Mouse (Mus musculus) layer of hippocampus, adult 9-10 months (tissue): ENCODE measurements at regions not wholly inside any gene's neighbourhood (a gene's known extent, or its start where the extent isn't known, plus 50 kb on each side); places are given as distances from the start of the nearest gene placed in this dataset.

ENCODE experiments used
- DNase-seq: peaks from one replicate; pipeline ENCODE4 v3.0.0; 2022; ENCODE audit warnings: low spot score

DNA sequence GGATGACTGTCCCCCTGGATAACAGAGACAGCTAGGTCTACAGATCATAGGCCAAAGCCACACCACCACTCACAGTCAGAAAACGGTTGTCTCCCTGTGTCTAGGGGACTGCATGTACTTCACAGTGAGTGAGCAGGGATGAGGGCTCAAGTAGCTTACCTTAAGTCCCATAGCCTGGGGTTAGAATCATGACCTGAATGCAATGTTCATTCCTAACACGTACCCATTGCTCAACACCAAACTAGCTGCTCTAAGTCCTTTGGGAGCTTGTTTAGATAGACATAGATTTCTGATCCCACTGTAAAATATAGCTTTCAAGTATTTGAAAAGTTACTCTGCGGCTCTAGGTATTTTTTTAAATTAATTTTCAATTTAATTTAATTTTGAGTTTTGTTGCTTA is 426.6 kb downstream of the Fgf9 start:
- no peak for DNase-seq

DNA sequence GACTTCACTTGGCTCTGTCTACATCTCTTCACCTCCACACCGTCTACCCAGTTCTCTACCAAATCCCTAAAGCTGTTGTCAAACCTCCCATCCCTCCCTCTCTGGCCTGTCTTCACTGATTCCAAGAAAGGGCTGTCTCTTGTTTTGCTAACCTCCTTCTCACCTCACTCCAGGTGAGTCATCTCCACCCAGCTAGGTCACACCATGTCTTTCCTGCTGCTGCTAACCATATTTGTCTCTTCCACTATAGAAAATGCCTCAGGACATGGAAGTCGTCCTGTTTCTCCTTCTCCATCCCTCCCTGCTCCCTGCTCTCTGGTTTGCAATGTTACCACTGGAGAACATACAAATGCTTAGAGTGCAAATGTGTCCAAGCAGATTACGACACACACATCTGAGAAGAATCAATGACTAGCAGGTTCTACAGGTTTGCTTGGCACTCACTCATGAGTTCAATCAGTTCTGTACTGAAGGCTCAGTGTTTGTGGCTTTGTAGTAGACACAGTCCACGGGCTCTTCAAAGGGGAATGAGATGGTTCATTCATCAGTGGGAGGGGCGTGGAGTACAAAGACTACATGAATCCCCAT is 424.1 kb downstream of the Fgf9 start:
- DNase-seq, result no peak

DNA sequence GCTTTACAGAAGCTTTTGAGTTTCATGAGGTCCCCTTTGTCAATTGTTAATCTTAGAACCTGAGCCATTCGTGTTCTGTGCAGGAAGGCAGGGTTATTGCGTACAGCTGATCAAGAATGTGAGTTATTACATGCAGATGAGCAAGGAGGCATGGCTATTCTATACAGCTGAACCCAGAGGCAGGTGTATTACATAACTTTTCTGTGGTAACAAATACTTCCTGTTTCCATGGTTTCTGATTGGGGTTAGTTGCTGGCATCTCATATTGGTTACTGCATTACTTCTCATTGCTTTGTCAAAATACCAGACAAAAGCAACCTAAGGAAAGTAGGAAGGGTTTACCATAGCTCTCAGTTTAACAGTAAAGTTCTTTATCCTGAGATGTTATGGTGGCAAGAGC is 421.8 kb downstream of the Fgf9 start:
- DNase-seq, result no peak

DNA sequence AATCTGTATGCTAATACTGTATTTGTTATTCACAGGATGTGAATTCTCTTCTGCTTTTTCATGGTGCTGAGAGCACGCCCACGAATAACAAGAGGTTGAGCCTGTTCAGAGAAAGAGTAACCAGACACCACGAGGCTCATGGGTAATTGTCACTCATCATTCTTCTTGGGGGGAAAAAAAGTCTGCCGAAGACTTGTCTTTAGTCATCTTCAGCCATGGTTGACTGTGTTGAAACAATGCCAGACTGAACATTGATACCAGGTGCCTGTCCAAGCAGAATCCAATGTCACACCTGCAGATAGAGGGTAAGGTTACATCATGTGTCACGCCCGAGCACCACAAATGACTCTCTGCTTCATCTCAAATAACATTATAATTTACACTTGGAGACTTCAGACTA is 418.5 kb downstream of the Fgf9 start:
- DNase-seq, result no peak

DNA sequence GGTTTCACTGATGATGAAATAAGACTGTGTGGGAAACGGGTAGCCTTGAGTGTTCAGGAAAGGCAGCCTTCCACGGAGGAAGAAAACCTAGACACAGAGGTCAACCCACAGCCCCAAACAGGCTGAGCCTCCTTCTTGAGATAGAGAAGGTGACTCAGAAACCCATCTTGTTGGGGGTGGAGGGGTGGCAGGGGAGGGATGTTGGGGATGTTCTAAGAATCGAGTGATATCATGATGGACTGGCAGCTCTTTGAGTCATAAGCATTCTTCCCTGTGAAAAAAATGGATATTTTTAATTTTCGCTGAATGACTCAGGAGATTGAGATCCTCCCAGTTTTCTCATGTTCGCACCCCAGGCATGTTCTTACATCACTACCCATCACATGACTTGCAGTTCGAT is 417.5 kb downstream of the Fgf9 start:
- no peak for DNase-seq

DNA sequence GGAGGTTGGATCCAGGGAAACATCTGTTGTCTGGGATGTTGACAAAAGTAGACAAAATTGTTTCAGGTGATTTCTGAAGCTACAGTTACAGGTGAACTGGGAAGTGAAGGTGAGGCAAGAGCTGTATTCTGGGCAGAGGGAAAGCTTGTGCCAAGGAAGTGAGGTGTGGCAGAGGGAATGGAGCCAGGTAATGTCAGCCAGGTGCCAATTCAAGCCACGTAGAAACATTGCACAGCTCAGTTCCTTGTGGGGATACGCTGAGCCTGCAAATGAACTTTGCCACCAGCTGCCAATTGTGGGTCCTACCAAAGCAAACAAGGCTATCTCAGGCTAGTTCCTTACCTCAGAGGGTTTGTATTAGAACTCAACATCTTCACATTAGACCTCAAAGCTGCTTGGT is 410.1 kb downstream of the Fgf9 start:
- no peak for DNase-seq

DNA sequence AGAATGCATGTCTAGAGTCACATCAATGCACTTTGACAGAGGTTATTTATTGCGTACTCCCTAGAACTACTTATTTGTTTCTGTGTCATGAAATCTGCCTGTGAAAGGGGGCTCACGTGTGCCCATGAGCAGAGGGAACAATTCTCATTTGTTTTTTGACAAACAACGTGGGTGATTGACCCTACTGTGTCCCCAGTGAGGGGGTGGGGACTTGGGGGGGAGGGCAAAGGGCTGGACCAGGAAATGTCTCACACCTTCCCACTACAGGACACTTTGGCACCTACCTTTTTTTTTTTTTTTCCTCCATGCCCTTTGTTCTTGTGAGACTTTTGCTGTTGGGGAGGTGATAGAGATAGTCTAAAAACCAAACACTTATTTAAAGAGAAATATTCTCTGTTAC is 400.3 kb downstream of the Fgf9 start:
- DNase-seq, result no peak

DNA sequence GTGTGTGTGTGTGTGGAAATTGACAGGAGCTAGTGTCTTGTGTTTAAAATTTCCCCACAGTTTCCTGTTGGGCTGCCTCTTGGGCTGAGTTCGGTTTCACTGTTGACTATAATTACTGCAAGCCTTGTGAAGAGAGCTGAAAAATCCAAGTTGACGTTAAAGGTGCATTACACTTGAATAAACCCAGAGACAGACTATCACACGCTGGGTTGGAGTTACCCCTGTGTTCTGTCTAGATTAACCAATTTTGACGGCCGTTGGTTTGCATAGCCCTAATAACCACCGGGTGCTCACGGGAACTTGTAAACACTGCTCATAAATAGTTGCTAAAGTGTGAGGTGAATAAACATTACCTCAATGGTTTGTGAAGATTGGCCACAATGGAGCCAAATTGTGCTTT is 398.1 kb downstream of the Fgf9 start:
- DNase-seq, result no peak

DNA sequence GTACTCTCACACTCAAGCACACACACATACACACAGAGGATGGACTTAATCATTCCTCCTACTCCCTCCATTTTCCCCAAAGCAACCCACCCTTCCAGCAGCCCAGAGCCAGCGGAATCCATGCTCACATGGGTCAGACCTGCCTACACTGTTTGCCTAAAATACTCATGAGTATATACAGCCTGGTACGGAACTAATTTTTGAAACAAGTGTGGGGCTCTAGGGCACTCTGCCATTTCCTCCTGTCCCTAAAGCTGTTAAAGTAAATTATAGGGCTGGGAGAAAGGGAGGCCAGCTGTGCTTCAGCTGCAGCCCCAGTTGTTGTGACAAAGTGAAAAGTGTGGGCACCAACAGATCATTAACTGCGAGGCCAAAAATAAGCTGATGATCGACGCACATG is 397.5 kb downstream of the Fgf9 start:
- no peak for DNase-seq

DNA sequence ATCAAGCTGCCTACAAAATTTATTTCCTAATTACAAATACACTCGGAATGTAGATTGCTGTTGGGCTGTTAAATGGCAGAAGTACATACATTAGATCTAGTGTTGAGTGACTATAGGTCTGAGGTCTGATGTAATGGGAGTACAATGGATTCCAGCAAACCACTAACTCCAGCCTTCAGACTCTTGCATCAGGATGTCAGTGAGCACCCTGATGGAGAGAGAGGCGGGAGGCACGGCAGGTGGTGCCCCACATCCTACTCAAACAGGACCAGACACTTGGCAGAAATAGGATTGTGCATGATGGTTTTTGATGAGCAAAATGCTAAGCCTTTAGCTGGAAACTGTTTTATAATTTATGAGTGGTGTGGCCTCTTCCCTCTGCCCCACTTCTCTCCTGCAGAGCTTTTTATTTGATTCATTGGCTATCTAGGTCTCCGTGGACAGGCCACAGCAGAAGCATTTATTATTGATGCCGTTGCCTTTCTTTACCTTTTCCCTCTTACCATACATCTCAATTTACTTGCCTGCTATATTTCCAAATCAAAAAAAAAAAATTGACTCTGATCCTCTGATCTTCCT is 376.5 kb downstream of the Fgf9 start:
- no peak for DNase-seq

DNA sequence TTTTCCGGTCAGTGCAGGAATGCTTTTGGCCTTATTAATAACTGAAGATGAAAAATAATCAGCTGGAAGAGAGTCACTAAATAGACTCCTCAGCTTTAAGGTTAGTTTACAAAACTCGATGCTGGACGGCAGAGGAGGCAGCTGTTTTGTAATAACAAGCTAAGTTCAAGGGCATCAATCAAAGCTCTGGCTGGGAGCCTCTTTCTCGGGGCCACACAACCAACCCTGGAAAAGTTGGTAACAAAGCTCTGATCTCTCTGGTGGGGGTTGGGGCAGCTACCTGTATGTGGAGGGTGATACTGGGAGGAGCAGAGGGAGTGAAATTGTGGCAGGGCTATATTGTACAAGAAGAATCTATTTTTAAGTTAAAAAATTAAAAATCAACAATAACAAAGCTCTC is 374.1 kb downstream of the Fgf9 start:
- no peak for DNase-seq

DNA sequence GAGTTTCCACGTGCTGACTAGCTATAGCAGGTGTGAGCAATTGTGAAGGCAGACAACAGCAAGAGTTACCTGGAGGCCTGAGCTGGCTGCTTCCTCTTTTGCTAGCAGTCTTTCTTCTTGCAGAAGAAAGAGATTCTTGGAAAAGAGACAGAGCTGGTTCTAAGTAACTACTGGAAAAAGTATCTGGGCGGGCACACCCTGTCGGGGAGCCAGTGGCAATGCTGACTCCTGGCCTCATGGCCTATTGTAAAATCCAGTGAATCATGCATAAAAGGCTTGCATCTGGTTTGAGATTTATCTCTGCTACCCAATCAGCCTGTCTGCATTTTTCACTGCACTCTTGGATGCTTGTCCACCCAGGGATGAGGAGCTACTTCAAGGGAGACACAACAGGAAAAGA is 372.2 kb downstream of the Fgf9 start:
- DNase-seq, result no peak

DNA sequence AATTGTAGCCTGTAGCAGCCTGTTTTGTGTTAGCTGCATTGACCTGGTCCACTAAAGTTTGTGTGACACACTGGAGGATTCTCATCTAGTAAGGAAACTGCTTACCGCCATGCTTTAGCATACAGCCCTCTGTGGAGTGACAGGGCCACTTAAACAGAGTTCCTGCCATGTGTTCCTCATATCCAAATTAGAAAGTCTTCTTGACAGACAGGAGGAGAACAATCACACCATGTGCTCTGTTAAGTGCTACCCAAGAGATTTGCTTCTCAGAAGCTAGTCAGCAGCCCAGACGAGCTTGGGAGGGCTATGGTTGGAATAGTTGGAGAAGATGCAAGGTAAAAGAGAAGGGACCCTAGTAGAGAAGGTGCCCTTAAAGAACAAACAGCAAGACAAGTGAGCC is 369.6 kb downstream of the Fgf9 start:
- no peak for DNase-seq

DNA sequence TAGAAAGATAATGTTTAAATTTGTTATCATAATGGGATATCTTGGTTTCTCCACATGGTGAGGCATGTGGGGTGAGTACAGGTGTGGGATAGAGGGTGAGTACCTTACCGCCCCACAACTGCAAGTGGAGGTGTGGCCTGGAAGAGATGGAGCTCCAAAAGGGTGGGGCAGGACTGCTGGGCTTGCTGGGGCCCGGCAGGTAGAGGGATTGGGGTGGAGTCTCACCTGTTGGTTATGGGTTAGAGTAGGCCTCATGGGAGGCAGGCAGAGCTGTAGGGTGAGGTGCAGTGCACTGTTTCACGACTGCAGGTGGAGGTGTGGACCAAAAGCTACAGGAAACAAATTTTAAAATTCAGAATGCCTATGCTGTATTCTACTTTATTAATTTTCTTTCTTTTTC is 365.7 kb downstream of the Fgf9 start:
- DNase-seq, result no peak

DNA sequence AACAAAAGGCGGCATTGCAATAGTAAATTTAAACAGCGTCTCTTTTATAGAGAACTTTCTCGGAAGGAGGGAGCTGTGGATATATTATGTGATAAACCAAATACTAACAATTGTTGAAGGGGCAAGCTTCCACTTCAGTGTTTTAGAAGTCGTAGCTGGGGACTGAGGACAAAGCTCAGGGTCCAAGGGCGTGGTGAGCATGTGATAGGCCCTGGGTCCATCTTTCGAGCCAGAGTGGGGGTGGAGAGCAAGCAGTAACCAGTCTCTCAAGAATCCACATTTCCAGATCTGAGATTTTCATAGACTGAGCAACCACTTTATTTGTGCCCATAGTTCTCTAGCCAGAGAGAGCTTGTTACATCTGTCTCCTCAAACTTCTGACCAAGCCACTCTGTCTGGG is 356.1 kb downstream of the Fgf9 start:
- no peak for DNase-seq

DNA sequence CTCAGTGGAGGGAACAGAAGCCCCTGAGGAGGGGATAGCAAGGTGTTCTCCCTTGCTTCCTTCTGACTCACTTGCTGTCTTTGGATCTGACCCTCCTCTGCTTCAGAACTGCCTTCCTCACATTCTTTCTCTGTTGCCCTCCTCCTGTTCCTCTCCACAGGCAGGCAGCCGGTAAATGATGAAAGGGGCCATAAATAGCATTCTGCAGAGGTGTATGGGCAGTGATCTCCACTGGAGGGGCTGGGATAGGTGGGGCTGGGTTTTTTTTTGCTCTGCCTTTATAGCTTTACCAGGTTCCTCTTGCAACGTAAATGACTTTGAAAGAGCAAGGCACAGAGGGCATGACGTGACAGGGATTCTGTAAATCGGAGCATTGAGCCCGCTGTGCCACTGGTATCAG is 351.6 kb downstream of the Fgf9 start:
- DNase-seq, result no peak

DNA sequence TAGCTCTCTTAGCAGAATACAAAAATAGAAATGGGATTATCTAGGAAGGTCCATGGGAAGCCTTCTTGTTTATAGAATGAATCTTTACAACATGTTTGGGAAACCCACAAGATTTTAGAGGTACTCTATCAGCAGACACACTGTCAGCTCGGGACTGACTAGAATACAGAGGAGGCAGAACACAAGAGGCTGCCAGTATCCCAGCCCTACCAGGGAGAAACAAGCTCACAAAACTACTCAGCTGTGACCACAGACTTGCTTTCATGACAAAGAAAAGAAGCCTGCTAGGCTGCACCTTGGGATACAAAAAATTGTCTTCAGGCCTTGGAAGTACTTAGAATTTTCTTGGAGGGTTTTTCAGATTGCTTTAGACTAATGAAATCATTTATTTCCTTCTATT is 347.2 kb downstream of the Fgf9 start:
- DNase-seq, result no peak

DNA sequence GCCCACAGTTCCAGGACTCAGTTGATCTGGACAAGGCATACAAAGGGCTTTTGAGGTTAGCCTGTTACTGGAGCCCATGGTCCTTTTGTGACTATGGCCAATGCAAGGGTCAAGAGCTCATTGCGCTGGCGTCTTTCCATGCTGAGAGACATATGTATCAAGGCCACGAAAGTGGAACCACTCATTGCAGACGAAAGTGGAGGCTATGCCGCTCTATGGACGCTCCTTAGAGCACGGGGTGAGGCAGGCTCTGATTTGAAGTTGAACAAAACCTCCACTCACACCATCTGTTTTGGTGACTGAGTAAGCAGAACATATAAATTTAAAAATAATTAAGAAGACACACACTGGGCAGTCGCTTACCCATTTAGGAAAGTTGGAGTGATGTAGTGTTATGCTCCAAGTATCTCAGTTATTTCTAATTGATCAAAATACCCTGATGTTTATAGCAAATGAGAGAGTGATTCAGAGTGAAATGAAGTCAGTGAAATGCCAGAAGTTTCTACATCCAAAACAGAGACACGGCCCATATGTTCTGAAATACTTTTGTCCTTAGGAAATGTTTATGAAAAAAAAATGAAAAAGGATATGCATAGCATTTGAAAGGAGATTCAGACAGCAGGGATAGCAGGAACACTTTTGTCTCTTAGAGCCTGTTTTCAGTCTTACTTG is 321.8 kb downstream of the Fgf9 start:
- peak; percentile 15 for DNase-seq

DNA sequence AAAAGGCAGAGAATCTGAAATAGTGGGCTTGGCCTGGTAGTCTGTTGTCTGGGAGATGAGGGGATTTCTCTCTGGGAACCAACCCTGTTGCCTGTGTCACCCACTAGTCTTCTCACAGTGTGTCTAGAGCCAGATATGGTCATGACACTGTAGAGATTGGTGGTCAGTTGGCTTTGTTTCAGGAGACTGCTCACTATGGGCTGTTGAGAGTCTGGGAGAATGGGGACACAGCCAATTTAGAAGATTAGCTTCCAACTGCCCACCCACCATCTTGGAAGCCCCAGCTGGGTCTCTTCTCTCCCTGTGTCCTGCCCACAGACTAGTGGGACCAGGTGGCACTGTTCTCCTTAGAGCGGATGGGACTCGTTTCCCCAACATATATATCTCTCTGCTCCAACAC is 320.4 kb downstream of the Fgf9 start:
- no peak for DNase-seq

DNA sequence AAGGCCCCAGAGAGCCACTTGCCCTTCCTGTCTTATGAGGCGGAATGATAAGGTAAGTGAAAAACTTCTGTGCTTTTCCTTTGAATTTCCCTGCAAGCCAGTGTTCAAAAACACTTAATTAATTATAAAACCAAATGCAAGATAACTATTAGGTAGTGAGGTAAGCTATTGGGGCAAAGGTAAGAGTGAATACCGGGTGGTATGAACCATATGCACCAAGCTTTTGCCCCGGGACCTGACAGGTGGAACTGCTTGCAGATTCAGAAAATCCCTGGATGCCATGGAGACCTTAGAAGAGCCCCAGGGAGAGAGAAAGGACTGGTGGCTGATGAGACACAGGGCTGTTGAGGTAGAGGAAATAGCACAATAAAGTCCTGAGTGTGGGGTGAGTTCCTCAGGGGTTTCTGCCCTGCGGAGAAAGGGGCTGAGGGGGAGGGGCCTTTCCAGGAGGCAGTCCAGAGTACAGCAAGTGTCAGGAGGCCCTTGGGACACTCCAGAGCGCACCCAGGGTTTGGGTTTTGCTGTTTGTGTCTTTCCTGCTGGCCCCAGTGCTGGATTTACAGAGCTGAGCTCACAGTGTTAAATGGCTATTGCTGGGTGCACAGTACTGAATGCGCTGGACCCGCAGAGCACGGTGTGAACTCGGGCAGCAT is 317.1 kb downstream of the Fgf9 start:
- no peak for DNase-seq

DNA sequence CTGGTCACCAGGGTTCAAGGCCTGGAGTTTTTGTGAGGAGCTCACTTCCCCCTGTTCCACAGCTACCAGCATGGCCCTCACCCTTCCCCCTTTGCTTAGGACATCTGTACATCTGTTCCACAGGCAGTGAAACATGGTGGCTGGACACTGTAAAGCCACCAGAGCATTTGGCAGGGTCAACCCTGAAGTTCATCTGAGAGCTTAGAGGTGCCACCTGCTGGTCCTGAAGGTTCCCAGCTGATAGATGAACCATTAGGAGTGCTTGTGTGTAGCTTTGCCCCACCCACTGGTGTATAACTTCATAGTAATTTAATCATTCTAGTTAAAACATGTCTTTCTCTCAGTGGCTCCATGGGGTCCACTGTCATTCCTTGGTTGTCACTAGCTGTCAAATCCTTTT is 304.7 kb downstream of the Fgf9 start:
- no peak for DNase-seq

DNA sequence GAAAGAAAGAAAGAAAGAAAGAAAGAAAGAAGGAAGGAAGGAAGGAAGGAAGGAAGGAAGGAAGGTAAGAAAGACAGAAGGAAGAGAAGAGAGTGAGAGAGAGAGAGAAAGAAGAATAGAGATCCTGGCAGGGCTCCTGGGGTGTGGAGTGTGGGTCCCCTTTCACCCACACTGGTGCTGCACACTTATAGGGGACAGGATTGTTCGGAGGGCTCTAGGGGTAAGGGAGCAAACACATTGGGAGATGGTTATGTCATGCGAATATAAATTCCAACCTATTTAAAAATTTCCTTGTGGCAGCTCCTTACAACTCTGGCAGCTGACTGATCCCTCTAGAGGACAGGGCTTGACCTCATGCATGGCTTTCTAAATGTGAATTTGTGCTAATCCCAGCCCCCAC is 286.5 kb downstream of the Fgf9 start:
- DNase-seq, result no peak

DNA sequence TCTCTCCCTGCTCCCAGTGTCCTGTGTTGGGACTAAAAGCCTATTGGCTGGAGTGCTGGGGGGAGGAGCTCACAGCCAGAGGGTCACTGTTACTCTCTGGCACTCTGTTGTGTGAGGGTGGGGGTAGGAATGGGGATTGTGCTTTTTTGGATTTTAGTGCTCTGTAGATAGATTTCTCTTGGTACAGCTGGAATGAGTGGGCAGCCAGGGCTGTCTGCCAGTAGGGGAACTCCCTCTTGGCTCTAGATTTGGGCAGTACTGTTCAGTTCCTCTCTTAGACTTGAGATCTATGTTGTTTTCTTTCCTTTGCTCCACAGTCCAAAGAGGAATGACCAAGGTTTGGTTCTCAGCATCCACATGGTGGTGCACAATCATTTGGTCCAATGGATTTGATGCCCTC is 282.6 kb downstream of the Fgf9 start:
- no peak for DNase-seq

DNA sequence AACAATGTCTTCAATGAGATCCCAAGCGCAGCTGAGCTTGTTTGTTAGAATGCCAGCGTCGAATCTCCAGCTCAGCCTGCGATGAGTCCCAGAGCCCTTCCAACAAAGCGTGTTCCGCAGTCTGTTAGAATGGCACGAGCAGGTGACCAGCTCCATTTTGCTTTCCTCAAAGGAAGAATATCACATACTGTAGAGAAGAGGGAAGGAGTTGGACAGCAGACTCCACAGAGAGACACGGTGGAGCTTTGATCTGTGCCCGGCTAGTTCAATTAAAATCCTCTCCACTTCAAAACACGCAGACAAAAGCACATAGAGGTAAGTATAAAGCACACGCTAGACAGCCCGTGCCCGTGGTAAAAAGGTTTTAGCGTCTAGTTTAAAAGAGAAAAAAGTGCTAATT is 265.8 kb downstream of the Fgf9 start:
- no peak for DNase-seq
